Mouse (Mus musculus): ENCODE measurements around the gene Acy3. TPM values are rescaled to one million over a fixed set of nuclear protein-coding genes. Genes with fewer than 3 reads are reported as not detected.
"Not testable (repeated sequence)": the region's sequence is repeated elsewhere in the genome, so short reads cannot be mapped to it uniquely, and the experiment has no call there.

Acy3 gene
- 10 to 100 TPM; 12.8 to 13.4 TPM for total RNA-seq (2021)

- intact Hi-C loops (cut with DNase I): no loop called here
- DNase-seq: peak; percentile 91
Measured at GRCm38 (mm10) chr19:3986334-3986733, at the start of gene Acy3. Acy3 (plus strand) TSS chr19:3986570.

- intact Hi-C loops (cut with DNase I): no loop called here
- no peak for DNase-seq
Measured at GRCm38 (mm10) chr19:3942315-3942714, 44.1 kb upstream of the Acy3 start.

- intact Hi-C loops (cut with DNase I): no loop called here
- peak in 1 of 2 experiments; percentile 31 for DNase-seq
Measured at GRCm38 (mm10) chr19:3942986-3943735, 43.2 kb upstream of the Acy3 start.

GRCm38 (mm10) chr19:3945872-3946564 is 40.4 kb upstream of the Acy3 start:
- DNase-seq: peak; percentile 44 to 56
- intact Hi-C loops (cut with DNase I): loop anchor here (1.0 kb wide), 2 partner anchors 34 to 66 kb away; partner anchors contain the start of gene Ndufv1

GRCm38 (mm10) chr19:3946715-3947114 is 39.7 kb upstream of the Acy3 start:
- peak; percentile 80 to 86 for DNase-seq
- intact Hi-C loops (cut with DNase I): loop anchor here (1.0 kb wide), 2 partner anchors 34 to 66 kb away; partner anchors contain the start of gene Ndufv1

- intact Hi-C loops (cut with DNase I): no loop called here
- no peak for DNase-seq
Measured at GRCm38 (mm10) chr19:3947813-3948212, 38.6 kb upstream of the Acy3 start.

- intact Hi-C loops (cut with DNase I): no loop called here
- DNase-seq: no peak
Measured at GRCm38 (mm10) chr19:3948546-3948945, 37.8 kb upstream of the Acy3 start.

GRCm38 (mm10) chr19:3950331-3950730 is 36.0 kb upstream of the Acy3 start:
- intact Hi-C loops (cut with DNase I): no loop called here
- DNase-seq: no peak

GRCm38 (mm10) chr19:3951461-3951860 is 34.9 kb upstream of the Acy3 start:
- intact Hi-C loops (cut with DNase I): no loop called here
- DNase-seq: no peak

GRCm38 (mm10) chr19:3952099-3952498 is 34.3 kb upstream of the Acy3 start:
- intact Hi-C loops (cut with DNase I): no loop called here
- no peak for DNase-seq

- intact Hi-C loops (cut with DNase I): no loop called here
- no peak for DNase-seq
Measured at GRCm38 (mm10) chr19:3955033-3955432, 31.3 kb upstream of the Acy3 start.

GRCm38 (mm10) chr19:3955804-3956203 is 30.6 kb upstream of the Acy3 start:
- intact Hi-C loops (cut with DNase I): no loop called here
- no peak for DNase-seq

- intact Hi-C loops (cut with DNase I): not testable (repeated sequence)
Measured at GRCm38 (mm10) chr19:3957296-3958036, 28.9 kb upstream of the Acy3 start.

GRCm38 (mm10) chr19:3958470-3958869 is 27.9 kb upstream of the Acy3 start, which contains the start of gene Aldh3b3:
Aldh3b3 (plus strand) TSS chr19:3958645.
- DNase-seq: peak; percentile 32 to 37
- intact Hi-C loops (cut with DNase I): no loop called here

More at GRCm38 (mm10) chr19:3957296-3958036, 28.9 kb upstream of the Acy3 start:
- not testable (repeated sequence) for DNase-seq

GRCm38 (mm10) chr19:3959030-3959429 is 27.3 kb upstream of the Acy3 start:
- no peak for DNase-seq
- intact Hi-C loops (cut with DNase I): no loop called here

GRCm38 (mm10) chr19:3960211-3960610 is 26.2 kb upstream of the Acy3 start:
- DNase-seq: no peak
- intact Hi-C loops (cut with DNase I): no loop called here

- DNase-seq; intact Hi-C loops (cut with DNase I): not testable (repeated sequence)
Measured at GRCm38 (mm10) chr19:3961805-3962204, 24.6 kb upstream of the Acy3 start.

GRCm38 (mm10) chr19:3962469-3962868 is 23.9 kb upstream of the Acy3 start:
- intact Hi-C loops (cut with DNase I): no loop called here
- DNase-seq: peak in 1 of 2 experiments; percentile 62

- intact Hi-C loops (cut with DNase I): no loop called here
- DNase-seq: no peak
Measured at GRCm38 (mm10) chr19:3964030-3964429, 22.3 kb upstream of the Acy3 start.

GRCm38 (mm10) chr19:3966330-3967075 is 19.9 kb upstream of the Acy3 start:
- intact Hi-C loops (cut with DNase I): no loop called here
- no peak for DNase-seq
